Mouse (Mus musculus) CH12.LX (cell line): ENCODE measurements around the gene Galnt17. TPM values are rescaled to one million over a fixed set of nuclear protein-coding genes. Genes with fewer than 3 reads are reported as not detected.

ENCODE experiments used
- DNase-seq: peaks from one replicate; pipeline ENCODE4 v3.0.0-alpha.2; 2013; ENCODE audit errors: extremely low read depth
- H3K27ac ChIP-seq: 2 replicates; pipeline ENCODE4 v1.5.1; 2012; ENCODE audit warnings: low read depth, mild to moderate bottlenecking, control low read depth, moderate library complexity; ENCODE audit not compliant: insufficient read depth
- H3K27me3 ChIP-seq: replicated peaks from 2 replicates; pipeline ENCODE3; 2012; ENCODE audit warnings: inconsistent platforms
- H3K36me3 ChIP-seq, 2 experiments: replicated peaks in 1 of 2; 2 replicates each; pipeline versions ENCODE3 to v1.6.1; 2012; ENCODE audit warnings: inconsistent platforms in 1 of 2, low read length in 1 of 2, mild to moderate bottlenecking in 1 of 2, mixed read lengths in 1 of 2, moderate library complexity in 1 of 2; ENCODE audit not compliant: control insufficient read depth in 1 of 2, insufficient read depth in 1 of 2
- H3K4me1 ChIP-seq, 2 experiments: 2 replicates each; pipeline ENCODE4 v1.6.1; 2012; ENCODE audit warnings: inconsistent platforms in 1 of 2, moderate library complexity in 1 of 2; ENCODE audit not compliant: insufficient read depth in 2 of 2, control insufficient read depth in 1 of 2
- H3K4me2 ChIP-seq: 2 replicates; pipeline ENCODE4 v1.6.1; 2012; ENCODE audit warnings: low read depth, mild to moderate bottlenecking, control low read depth; ENCODE audit not compliant: poor library complexity, insufficient read depth, severe bottlenecking
- H3K4me3 ChIP-seq, 3 experiments: fragments of 150-350 bp in 1 of 3; sonication (generic) in 1 of 3; replicated peaks in 1 of 3; 2 replicates each; pipeline versions ENCODE3 to v1.5.1; 2011 to 2012; ENCODE audit warnings: low read depth in 2 of 3, low read length in 2 of 3, mild to moderate bottlenecking in 2 of 3, moderate library complexity in 2 of 3, control low read depth in 1 of 3, improper control_type of control experiment in 1 of 3, inconsistent platforms in 1 of 3, mixed read lengths in 1 of 3; ENCODE audit not compliant: poor library complexity in 1 of 3
- H3K79me2 ChIP-seq: replicated peaks from 2 replicates; pipeline ENCODE4 v1.6.1; 2012; ENCODE audit warnings: mild to moderate bottlenecking, moderate library complexity; ENCODE audit not compliant: control insufficient read depth, poor library complexity, insufficient read depth, severe bottlenecking; ENCODE audit errors: extremely low read depth
- H3K9ac ChIP-seq: 2 replicates; pipeline ENCODE4 v1.6.1; 2012; ENCODE audit warnings: low read depth, mild to moderate bottlenecking, control low read depth, moderate library complexity; ENCODE audit not compliant: insufficient read depth
- H3K9me3 ChIP-seq: replicated peaks from 2 replicates; pipeline ENCODE3; 2012; ENCODE audit warnings: low read length, inconsistent platforms, mixed read lengths
- CHD1 ChIP-seq: IDR thresholded peaks from 2 replicates; pipeline ENCODE4 v1.6.1; 2012; ENCODE audit warnings: low read depth, low read length, improper control_type of control experiment, inconsistent platforms
- E2F4 ChIP-seq: IDR thresholded peaks from 2 replicates; pipeline ENCODE4 v1.6.1; 2011; ENCODE audit warnings: low read depth, low read length, improper control_type of control experiment; ENCODE audit not compliant: insufficient replicate concordance
- ELF1 ChIP-seq: IDR thresholded peaks from 2 replicates; pipeline ENCODE4 v1.6.1; 2014; ENCODE audit warnings: low read depth, mild to moderate bottlenecking, inconsistent platforms, low read length, improper control_type of control experiment
- EP300 ChIP-seq: IDR thresholded peaks from 2 replicates; pipeline ENCODE4 v1.6.1; 2011; ENCODE audit warnings: low read length, improper control_type of control experiment
- ETS1 ChIP-seq: conservative IDR thresholded peaks from 2 replicates; pipeline ENCODE4 v1.6.1; 2012; ENCODE audit warnings: low read depth, mild to moderate bottlenecking, inconsistent platforms, low read length, improper control_type of control experiment, moderate library complexity
- GABPA ChIP-seq: IDR thresholded peaks from 2 replicates; pipeline ENCODE4 v1.6.1; 2012; ENCODE audit warnings: low read depth, low read length, improper control_type of control experiment, inconsistent platforms; ENCODE audit not compliant: insufficient replicate concordance
- JUND ChIP-seq: conservative IDR thresholded peaks from 2 replicates; pipeline ENCODE4 v1.6.1; 2011; ENCODE audit warnings: low read depth, low read length, improper control_type of control experiment
- MAX ChIP-seq: IDR thresholded peaks from 2 replicates; pipeline ENCODE4 v1.6.1; 2011; ENCODE audit warnings: low read length, improper control_type of control experiment
- MXI1 ChIP-seq: IDR thresholded peaks from 2 replicates; pipeline ENCODE4 v1.6.1; 2011; ENCODE audit warnings: mild to moderate bottlenecking, low read depth, low read length, improper control_type of control experiment
- MYC ChIP-seq: IDR thresholded peaks from 2 replicates; pipeline ENCODE4 v1.6.1; 2011; ENCODE audit warnings: low read depth, mild to moderate bottlenecking, improper control_type of control experiment, low read length
- NELFE ChIP-seq: IDR thresholded peaks from 2 replicates; pipeline ENCODE4 v1.6.1; 2011; ENCODE audit warnings: low read depth, low read length, improper control_type of control experiment
- PAX5 ChIP-seq: IDR thresholded peaks from 2 replicates; pipeline ENCODE4 v1.6.1; 2012; ENCODE audit warnings: low read length, inconsistent platforms, mixed read lengths
- RCOR1 ChIP-seq: conservative IDR thresholded peaks from 2 replicates; pipeline ENCODE4 v1.6.1; 2012; ENCODE audit warnings: low read depth, mild to moderate bottlenecking, inconsistent platforms, low read length, improper control_type of control experiment
- SMC3 ChIP-seq: IDR thresholded peaks from 2 replicates; pipeline ENCODE4 v1.6.1; 2011; ENCODE audit warnings: low read depth, low read length, improper control_type of control experiment
- TBP ChIP-seq: conservative IDR thresholded peaks from 2 replicates; pipeline ENCODE4 v1.6.1; 2011; ENCODE audit warnings: low read depth, low read length, improper control_type of control experiment
- UBTF ChIP-seq: IDR thresholded peaks from 2 replicates; pipeline ENCODE4 v1.6.1; 2012; ENCODE audit warnings: low read depth, mild to moderate bottlenecking, inconsistent platforms, low read length, improper control_type of control experiment, moderate library complexity
- USF1 ChIP-seq: IDR thresholded peaks from 2 replicates; pipeline ENCODE4 v1.6.1; 2014; ENCODE audit warnings: low read depth, mild to moderate bottlenecking, inconsistent platforms, low read length, improper control_type of control experiment
- USF2 ChIP-seq: conservative IDR thresholded peaks from 2 replicates; pipeline ENCODE4 v1.6.1; 2011; ENCODE audit warnings: low read depth, low read length, improper control_type of control experiment
- ZC3H11A ChIP-seq: IDR thresholded peaks from 2 replicates; pipeline ENCODE4 v1.6.1; 2012; ENCODE audit warnings: low read depth, mild to moderate bottlenecking, inconsistent platforms, low read length, improper control_type of control experiment
- ZMIZ1 ChIP-seq: IDR thresholded peaks from 2 replicates; pipeline ENCODE4 v1.6.1; 2012; ENCODE audit warnings: low read depth, mild to moderate bottlenecking, inconsistent platforms, low read length, improper control_type of control experiment
- dilution Hi-C: fragments of 300-500 bp; cut with MboI; formaldehyde crosslinking; loops from 2 replicates; pipeline ENCODE4 v1.14.3; 2020; ENCODE audit warnings: low sequenced_read_pairs; ENCODE audit not compliant: extremely low pct_unique_long_range_greater_than_20kb, extremely low pct_ligation_motif_present
- in situ Hi-C: fragments of 300-500 bp; cut with MboI; formaldehyde crosslinking; loops from 3 replicates; pipeline ENCODE4 v1.14.3; 2019; ENCODE audit warnings: low sequenced_read_pairs, low pct_ligation_motif_present, low pct_unique_long_range_greater_than_20kb, mixed read lengths
- polyA plus RNA-seq: library from polyadenylated mRNA; unstranded; fragments of >175 nt; gene quantifications from 2 replicates; pipeline ENCODE4 v1.2.1, GENCODE M21; 2012; ENCODE audit warnings: low read depth; ENCODE audit not compliant: insufficient read length
- total RNA-seq, 2 experiments: library from RNA; depleted of rRNA; stranded (reverse); fragments of 300-350 nt in 1 of 2; fragments of >200 nt in 1 of 2; gene quantifications; 2 replicates each; pipeline ENCODE4 v1.2.3; 2012 to 2014

The Galnt17 gene
- total and polyA plus RNA-seq, 3 experiments, result 0.09 TPM; not detected in 2

DNA sequence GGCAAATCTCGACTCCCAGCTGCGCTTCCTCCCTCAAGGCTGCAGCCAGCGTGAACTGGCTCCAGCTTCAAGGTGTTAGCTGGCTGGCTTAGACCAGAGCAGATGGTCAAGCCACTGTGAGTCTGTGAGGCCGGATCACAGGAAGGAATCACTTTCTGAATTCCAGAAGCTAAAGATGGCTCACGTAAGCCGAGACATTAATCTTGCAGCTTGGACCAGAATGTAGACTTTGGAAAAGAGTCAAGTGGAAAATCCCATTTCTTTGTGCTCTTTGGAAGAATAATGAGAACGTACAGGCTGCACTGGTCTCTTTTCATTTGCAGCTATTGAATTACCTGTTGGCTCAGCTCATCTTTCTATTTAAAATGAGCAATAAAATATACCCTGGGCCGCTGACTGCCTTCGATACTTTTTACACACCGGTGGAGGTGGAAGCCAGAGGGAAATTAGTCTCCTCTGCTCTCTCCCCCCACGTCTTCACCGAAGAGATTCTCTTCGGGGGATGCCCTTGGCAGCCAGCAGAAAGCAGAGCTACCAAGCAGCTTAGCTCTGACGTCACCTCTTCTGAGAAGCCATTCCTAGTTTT is 225.1 kb downstream of the Galnt17 start:
- H3K27me3 ChIP-seq, result no peaks in the 10 kb centered on the region
- H3K9ac ChIP-seq, result no peak overlapping the region
- no peaks in the 10 kb centered on the region for H3K79me2 ChIP-seq
- no peak overlapping the region for H3K4me3 ChIP-seq
- in situ Hi-C loops, result no loop called here
- DNase-seq, result no peak
- H3K27ac ChIP-seq, result no peak overlapping the region
- H3K9me3 ChIP-seq, result peaks cover 81% of the 10 kb centered on the region
- H3K4me2 ChIP-seq, result no peak overlapping the region
- dilution Hi-C loops, result no loop called here
- H3K4me1 ChIP-seq, result no peaks in the 10 kb centered on the region
- no peak for TF ChIP-seq JUND
- TF ChIP-seq NELFE, result no peak
- no peak for TF ChIP-seq CHD1
- TF ChIP-seq GABPA, result no peak
- TF ChIP-seq MXI1, result no peak
- no peak for TF ChIP-seq ZC3H11A
- TF ChIP-seq EP300, result no peak
- TF ChIP-seq, all 38 proteins: peak for 0
- H3K36me3 ChIP-seq, result no peaks in the 10 kb centered on the region

DNA sequence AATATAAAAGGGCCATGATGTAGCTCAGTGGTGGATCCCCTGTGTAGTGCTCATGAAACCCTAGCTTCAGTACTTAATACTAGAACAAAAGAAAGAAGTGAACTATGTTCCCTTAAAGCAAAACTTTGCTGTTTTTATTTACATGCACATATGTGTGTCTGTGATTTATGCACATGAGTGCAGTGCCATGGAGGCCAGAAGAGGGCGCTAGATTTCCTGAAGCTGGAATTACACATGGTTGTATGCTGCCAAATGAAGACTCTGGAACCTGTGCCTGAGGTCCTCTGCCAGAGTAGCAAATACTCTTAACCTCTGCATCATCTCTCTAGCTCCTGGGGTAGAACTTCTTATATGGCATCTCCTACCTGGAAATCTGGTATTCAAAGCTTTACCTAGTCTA is 230.6 kb downstream of the Galnt17 start:
- dilution Hi-C loops, result no loop called here
- no peak for DNase-seq
- Histone ChIP-seq H3K27ac (no peak overlapping the region), H3K4me1 (no peaks in the 10 kb centered on the region), H3K36me3 (no peaks in the 10 kb centered on the region), H3K4me2 (no peak overlapping the region), H3K27me3 (no peaks in the 10 kb centered on the region), H3K79me2 (no peaks in the 10 kb centered on the region), H3K4me3 (no peak overlapping the region), H3K9ac (no peak overlapping the region), H3K9me3 (peaks cover 74% of the 10 kb centered on the region)
- in situ Hi-C loops, result no loop called here
- no peak for TF ChIP-seq USF1
- TF ChIP-seq MYC, result no peak
- TF ChIP-seq TBP, result no peak
- TF ChIP-seq ETS1, result no peak
- TF ChIP-seq PAX5, result no peak
- TF ChIP-seq E2F4, result no peak
- no peak for TF ChIP-seq ZMIZ1
- TF ChIP-seq ELF1, result no peak
- TF ChIP-seq SMC3, result no peak
- no peak for TF ChIP-seq USF2
- no peak for TF ChIP-seq UBTF
- TF ChIP-seq MAX, result no peak
- TF ChIP-seq RCOR1, result no peak
